Mouse (Mus musculus) neural tube, embryonic 15.5 days (tissue): ENCODE measurements around the gene Cables2. TPM values are rescaled to one million over a fixed set of nuclear protein-coding genes. Genes with fewer than 3 reads are reported as not detected.
"Not testable (repeated sequence)": the region's sequence is repeated elsewhere in the genome, so short reads cannot be mapped to it uniquely, and the experiment has no call there.

Experiments
- ATAC-seq: fragments of 200-750 bp; cut with Nextera tagmentation; 2 replicates; pipeline ENCODE4 v1.8.0; 2017; ENCODE audit warnings: mild to moderate bottlenecking, moderate TSS enrichment, moderate library complexity; ENCODE audit not compliant: low FRiP score
- H3K27ac ChIP-seq: fragments of 300-500 bp; sonication (generic); replicated peaks from 2 replicates; pipeline ENCODE4 v1.5.1; 2015; ENCODE audit warnings: mild to moderate bottlenecking, inconsistent platforms
- H3K27me3 ChIP-seq: fragments of 300-500 bp; sonication (generic); replicated peaks from 2 replicates; pipeline ENCODE4 v1.6.1; 2015; ENCODE audit warnings: inconsistent platforms
- H3K36me3 ChIP-seq: fragments of 300-500 bp; sonication (generic); 2 replicates; pipeline ENCODE4 v1.6.1; 2015; ENCODE audit warnings: inconsistent platforms
- H3K4me1 ChIP-seq: fragments of 300-500 bp; sonication (generic); 2 replicates; pipeline ENCODE4 v1.6.1; 2015; ENCODE audit warnings: inconsistent platforms
- H3K4me2 ChIP-seq: fragments of 300-500 bp; sonication (generic); 2 replicates; pipeline ENCODE4 v1.6.1; 2015; ENCODE audit warnings: inconsistent platforms, mild to moderate bottlenecking, moderate library complexity
- H3K4me3 ChIP-seq: fragments of 300-500 bp; sonication (generic); replicated peaks from 2 replicates; pipeline ENCODE4 v1.5.1; 2015; ENCODE audit warnings: mild to moderate bottlenecking, inconsistent platforms
- H3K9ac ChIP-seq: fragments of 300-500 bp; sonication (generic); replicated peaks from 2 replicates; pipeline ENCODE4 v1.6.1; 2015; ENCODE audit warnings: mild to moderate bottlenecking, inconsistent platforms
- H3K9me3 ChIP-seq: fragments of 300-500 bp; sonication (generic); replicated peaks from 2 replicates; pipeline ENCODE4 v1.6.1; 2016; ENCODE audit warnings: inconsistent platforms
- WGBS: fragments of 180-500 bp; shearing (Covaris S2); methylation state at CpG from one replicate; pipeline ENCODE4 v1.1.7; 2015; ENCODE audit warnings: mixed read lengths; 5-methylcytosine and 5-hydroxymethylcytosine counted together
- polyA plus RNA-seq: library from polyadenylated mRNA; unstranded; fragments of >200 nt; fragmentation: Nextera tagmentation; extraction: Ambion mirVana; gene quantifications from 2 replicates; pipeline ENCODE4 v1.2.1, GENCODE M21; 2015

Gene Cables2
- polyA plus RNA-seq, 1 experiment from 2014 or later = 25.6 TPM

DNA sequence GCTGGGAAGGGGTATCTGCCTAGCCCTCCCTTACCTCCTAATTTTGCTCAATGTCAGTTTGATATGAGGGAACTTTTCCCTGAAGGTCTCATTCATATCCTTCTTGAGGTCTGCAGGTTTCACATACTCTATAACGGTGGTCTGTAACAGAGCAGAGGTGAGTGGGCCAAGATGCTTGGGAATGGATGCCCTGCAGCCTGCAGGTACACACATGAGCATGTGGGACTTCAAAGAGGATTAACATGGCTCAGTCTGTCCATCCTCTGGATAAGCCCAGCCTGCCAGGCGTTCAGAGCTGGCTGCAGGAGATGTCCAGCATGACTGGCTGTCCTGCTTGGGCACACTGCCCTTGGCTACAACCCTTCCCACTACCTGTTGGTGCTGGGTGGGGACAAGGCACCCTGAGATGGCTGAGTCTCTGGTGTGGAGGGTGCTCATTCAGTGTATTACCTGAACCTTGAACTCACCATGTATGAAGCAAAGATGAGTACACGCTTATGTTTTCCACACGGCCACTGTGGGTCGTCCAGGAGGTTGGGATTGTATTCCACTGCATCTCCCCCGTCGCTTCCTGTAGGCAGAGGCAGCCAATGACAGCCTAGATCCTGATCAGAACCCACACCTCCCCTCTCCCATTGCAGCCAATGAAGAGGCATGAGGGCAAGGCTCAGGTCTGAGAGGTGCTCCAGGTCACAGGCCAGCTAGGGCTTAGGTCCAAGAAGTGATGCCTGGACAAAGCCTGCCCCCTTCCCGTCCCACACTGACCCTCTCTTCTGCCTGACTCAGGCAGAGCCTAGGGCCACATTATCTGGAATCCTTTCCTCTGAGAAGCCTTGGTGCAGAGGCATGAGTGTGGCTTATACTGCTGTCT is 12.5 kb downstream of the Cables2 start:
- Histone ChIP-seq H3K27me3 (no peaks in the 10 kb centered on the region), H3K4me2 (no peak overlapping the region), H3K4me3 (no peak overlapping the region), H3K36me3 (peaks cover 59% of the 10 kb centered on the region), H3K27ac (no peak overlapping the region), H3K9ac (no peak overlapping the region), H3K4me1 (peaks cover 24% of the 10 kb centered on the region), H3K9me3 (no peaks in the 10 kb centered on the region)
- ATAC-seq = no peak
- 72% methylated on average over 8 of the region's 8 CpGs for WGBS

DNA sequence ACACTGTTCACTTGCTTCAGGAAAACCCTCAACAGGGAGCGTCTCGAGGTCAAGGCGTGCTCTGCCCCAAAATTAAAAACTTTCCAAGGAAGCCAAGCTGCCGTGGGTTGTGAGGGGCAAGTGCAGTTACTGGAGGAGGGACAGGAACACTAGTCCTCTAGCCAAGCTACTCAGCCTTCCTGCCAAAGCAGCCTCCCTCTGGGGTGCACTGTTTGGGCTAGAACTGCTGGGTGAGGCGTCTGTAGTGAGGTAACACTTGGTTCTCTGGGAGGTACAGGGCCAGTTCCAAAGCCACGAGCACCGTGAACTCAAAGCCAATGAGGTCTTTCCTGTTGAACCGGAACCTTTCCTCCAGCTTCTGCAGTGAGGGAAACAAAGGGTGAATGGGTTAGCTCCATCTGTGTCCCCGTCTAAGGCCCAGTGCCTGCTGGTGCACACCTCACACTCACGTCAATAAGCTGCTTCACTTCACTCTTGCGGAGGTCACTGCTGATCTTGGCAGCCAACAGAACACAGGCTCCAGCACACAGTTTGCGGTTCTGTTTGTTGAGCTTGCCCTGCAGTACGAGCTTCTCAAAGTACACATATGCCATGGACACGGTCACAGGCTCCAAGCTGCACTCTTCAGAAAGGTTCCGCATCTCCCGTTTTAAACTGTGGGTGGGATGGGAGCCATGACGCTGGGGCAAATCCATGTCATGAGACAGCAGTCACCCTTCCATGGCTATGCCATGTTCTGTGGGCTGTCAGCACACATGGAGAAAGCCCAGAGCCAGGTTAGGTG is 13.3 kb downstream of the Cables2 start:
- not testable (repeated sequence) for H3K27me3 ChIP-seq, H3K9ac ChIP-seq, H3K27ac ChIP-seq, ATAC-seq, H3K4me2 ChIP-seq, H3K9me3 ChIP-seq, H3K4me3 ChIP-seq
- 72% methylated on average over 17 of the region's 17 CpGs for WGBS
- Histone ChIP-seq H3K4me1 (peaks cover 26% of the 10 kb centered on the region), H3K36me3 (peaks cover 59% of the 10 kb centered on the region)

DNA sequence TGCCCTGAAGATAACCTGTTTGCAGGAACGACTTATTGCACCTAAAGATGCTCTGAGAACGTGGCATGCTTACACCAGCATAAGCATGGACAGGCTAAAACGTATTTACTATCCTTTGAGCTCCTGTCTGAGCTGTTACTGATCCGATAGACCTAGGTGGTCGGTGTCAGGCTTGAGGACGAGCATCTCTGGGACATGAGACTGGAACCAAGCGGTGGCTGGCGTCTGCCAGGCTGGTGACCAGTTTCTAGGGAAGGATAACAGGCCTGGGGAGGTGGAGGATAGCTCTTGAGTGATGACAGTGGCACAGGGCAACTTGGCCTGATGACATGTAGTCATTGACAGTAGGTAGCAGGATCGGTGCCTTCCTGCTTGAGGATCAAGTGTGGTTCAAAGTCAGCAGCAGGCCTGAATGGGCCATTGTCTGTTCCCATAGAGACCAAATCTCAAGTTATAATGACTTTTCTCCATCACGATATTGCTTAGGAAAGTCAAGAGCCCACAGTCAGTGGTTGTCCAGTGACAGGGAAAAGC is 14.3 kb downstream of the Cables2 start:
- H3K4me1 ChIP-seq = peaks cover 26% of the 10 kb centered on the region
- WGBS = 81% methylated on average over 10 of the region's 10 CpGs
- H3K9ac ChIP-seq, H3K27ac ChIP-seq, H3K27me3 ChIP-seq, H3K4me3 ChIP-seq, H3K9me3 ChIP-seq, H3K4me2 ChIP-seq, ATAC-seq: not testable (repeated sequence)
- peaks cover 54% of the 10 kb centered on the region for H3K36me3 ChIP-seq

DNA sequence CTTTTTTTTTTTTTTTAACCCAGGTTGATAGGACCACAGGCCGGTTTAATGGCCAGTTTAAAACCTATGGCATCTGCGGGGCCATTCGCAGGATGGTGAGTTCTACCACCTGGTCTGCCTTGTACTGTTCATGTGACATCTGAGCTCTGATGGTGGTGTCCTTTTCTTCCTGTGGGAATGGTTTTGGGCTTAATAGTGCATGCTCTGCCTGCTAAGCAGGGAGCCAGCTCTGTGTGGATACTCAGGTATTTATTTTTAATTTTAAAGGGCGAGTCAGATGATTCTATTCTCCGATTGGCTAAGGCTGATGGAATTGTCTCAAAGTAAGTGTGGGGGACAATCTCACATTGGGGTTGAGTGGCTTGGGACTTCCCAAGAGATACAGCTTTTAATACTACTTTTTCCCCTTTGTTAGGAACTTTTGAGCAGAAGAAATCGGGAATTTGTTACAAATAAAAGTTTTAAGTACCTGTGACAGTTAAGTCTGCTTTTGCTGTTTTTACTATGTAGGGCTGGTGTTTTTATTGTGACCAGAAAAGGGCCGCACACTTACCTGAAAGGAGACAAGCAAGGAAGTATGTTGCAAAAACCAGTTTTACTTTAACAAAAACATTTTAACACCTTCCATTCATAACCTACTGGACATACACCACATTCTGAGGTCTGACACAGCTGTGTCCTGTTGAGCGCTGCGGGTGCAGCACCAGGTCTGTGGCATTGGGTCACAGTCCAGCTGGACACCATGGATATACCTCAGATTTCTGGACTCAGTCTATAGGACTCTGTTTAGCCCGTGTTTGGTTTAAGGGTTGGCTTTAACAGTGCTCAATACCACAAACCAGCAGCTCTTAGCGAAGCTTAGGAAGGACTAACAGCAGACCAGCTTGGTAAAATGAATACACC is 15.1 kb downstream of the Cables2 start:
- Histone ChIP-seq H3K4me3 (peak overlapping the region; percentile 84), H3K36me3 (peaks cover 46% of the 10 kb centered on the region), H3K27me3 (no peaks in the 10 kb centered on the region), H3K27ac (peak overlapping the region; percentile 88), H3K4me1 (peaks cover 26% of the 10 kb centered on the region), H3K9ac (peak overlapping the region; percentile 95), H3K4me2 (peak overlapping the region; percentile 88), H3K9me3 (no peaks in the 10 kb centered on the region)
- ATAC-seq = no peak
- WGBS = 55% methylated on average over 11 of the region's 11 CpGs

DNA sequence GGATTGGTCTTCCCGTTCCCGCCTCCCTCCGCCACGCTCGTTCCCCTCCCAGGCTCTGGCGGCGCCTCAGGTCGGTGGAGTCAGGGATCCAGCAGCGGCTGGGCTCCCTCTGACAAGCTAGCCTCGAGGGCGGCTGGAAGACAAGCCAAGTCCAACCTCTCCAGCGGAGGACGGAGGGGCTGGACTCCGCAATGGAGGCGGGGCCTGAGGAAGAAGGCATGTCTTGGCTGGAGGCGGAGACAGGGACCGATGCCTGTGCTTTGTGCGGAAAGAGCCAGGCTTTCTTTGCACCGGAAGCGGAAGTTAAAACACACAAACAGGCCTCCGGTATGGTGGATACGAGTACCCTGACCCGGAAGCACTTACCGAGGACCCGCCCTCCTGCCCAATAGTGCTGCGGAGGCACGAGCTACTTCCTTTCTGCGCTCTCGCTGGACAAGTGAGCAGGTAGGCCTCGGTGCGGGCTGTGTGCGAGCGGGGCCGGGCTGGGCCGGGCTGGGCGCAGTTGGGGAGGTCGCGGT is 16.2 kb downstream of the Cables2 start, which contains the start of gene Rps21:
Rps21 (plus strand) TSS at position 377 of the 521 bp plus-strand sequence.
- H3K9ac ChIP-seq = peak within 1 kb of the TSS; percentile 95
- ATAC-seq = peak; percentile 96

DNA sequence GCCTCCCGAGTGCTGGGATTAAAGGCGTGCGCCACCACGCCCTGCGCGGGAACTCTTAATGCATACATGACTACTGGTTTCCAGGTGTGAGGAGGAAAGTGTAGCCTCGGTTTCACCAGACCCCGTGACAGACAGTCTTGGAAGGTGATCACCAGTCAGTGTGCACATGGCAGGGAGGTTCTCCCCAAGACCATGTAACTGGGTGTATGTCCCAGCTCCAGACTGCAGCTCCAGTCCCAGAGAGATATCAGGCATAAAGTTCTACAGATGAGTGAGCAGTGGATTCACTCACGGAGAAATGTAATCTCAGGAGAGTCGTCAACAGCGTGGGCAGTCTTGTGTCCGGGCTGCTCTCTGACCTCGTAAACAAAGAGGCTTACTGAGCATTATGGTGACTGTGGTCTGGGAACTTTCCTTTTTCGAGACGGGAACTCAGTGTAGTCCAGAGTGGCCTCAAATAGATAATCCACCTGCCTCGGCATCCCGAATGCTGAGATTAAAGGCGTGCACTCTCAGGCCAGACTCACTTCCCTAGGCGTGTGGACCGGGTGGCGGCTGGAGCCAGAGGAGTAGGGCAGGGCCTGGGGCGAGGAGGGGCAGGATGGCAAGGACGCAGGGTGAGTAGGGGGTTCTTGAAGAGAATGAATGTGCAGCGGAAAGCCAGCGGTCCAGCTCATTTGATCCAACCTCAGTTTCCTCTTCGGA is 16.8 kb downstream of the Cables2 start:
- Histone ChIP-seq H3K4me1 (peaks cover 29% of the 10 kb centered on the region), H3K9me3 (no peaks in the 10 kb centered on the region), H3K4me2 (peak overlapping the region; percentile 88), H3K27ac (peak overlapping the region; percentile 91), H3K4me3 (peak overlapping the region; percentile 84), H3K27me3 (no peaks in the 10 kb centered on the region), H3K36me3 (peaks cover 30% of the 10 kb centered on the region), H3K9ac (peak overlapping the region; percentile 64)
- ATAC-seq = peak; percentile 70
- 24% methylated on average over 26 of the region's 26 CpGs for WGBS

More for the DNA sequence above, 16.2 kb downstream of the Cables2 start, which contains the start of gene Rps21:
- peaks cover 36% of the 10 kb centered on the region for H3K36me3 ChIP-seq
- peak within 1 kb of the TSS; percentile 84 for H3K4me3 ChIP-seq
- no peaks in the 10 kb centered on the region for H3K9me3 ChIP-seq
- under 1% methylated on average over 37 of the region's 38 CpGs for WGBS
- no peaks in the 10 kb centered on the region for H3K27me3 ChIP-seq
- peak within 1 kb of the TSS; percentile 88 for H3K4me2 ChIP-seq
- peaks cover 26% of the 10 kb centered on the region for H3K4me1 ChIP-seq
- H3K27ac ChIP-seq = peak within 1 kb of the TSS; percentile 91

DNA sequence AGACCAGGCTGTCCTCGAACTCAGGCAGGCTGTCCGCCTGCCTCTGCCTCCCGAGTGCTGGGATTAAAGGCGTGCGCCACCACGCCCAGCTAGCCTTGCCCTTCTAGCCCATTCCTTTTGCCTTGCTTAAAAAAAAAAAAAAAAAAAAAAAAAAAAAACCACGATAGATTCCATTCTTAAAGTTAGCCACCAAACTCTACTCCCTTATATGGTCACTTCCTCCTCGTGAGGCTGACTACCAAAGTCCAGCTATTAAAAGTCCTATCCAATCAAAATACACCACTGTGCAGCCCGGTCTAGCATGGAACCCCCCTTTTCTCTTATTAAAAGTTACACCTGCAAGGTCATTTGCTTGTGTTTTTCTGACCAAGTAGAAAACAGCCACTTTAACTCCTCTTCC is 17.6 kb downstream of the Cables2 start:
- no peak overlapping the region for H3K9ac ChIP-seq
- no peaks in the 10 kb centered on the region for H3K9me3 ChIP-seq
- peaks cover 23% of the 10 kb centered on the region for H3K36me3 ChIP-seq
- WGBS = 95% methylated on average over 9 of the region's 9 CpGs
- H3K4me1 ChIP-seq = peaks cover 33% of the 10 kb centered on the region
- H3K27ac ChIP-seq = no peak overlapping the region
- peak overlapping the region; percentile 88 for H3K4me2 ChIP-seq
- ATAC-seq = no peak
- peak overlapping the region; percentile 84 for H3K4me3 ChIP-seq
- no peaks in the 10 kb centered on the region for H3K27me3 ChIP-seq

DNA sequence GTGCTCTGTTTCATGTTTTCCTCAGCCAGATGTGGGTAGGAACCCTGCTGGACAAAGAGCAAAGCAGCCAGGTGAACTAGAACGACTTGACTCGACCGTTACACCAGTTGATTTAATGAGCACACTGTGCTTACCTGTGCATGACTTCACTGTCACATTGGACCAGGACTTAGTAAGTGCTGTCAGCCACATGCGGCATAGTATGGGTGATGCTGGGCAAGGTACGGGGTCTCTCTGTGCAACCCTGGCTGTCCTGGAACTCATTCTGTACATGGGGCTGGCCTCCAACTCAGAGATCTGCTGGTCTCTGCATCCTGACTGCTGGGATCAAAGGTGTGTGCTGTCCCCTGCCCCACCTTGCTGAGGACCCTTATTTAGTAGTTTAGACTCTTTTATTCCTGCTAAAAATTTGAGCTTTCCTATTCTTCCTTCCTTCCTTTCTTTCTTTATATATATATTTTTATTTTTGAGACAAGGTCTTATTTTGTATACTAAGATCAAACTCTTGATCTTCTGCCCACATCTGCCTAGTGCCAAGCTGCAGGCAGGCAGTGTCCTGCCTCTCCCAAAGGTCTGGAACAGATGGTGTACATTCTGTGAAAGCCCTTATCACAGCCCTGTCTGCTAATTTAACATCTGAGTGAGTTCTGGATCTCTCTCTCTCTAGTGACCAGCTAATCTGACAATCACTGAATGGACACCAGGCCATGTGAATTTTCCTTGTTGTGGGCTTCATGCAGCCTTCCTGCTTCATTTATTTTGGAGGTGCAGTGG is 18.7 kb downstream of the Cables2 start:
- no peak overlapping the region for H3K9ac ChIP-seq
- ATAC-seq = no peak
- no peaks in the 10 kb centered on the region for H3K27me3 ChIP-seq
- no peaks in the 10 kb centered on the region for H3K9me3 ChIP-seq
- H3K4me1 ChIP-seq = peaks cover 33% of the 10 kb centered on the region
- 96% methylated on average over 5 of the region's 5 CpGs for WGBS
- H3K36me3 ChIP-seq = peaks cover 13% of the 10 kb centered on the region
- no peak overlapping the region for H3K4me3 ChIP-seq
- H3K27ac ChIP-seq = no peak overlapping the region
- no peak overlapping the region for H3K4me2 ChIP-seq

DNA sequence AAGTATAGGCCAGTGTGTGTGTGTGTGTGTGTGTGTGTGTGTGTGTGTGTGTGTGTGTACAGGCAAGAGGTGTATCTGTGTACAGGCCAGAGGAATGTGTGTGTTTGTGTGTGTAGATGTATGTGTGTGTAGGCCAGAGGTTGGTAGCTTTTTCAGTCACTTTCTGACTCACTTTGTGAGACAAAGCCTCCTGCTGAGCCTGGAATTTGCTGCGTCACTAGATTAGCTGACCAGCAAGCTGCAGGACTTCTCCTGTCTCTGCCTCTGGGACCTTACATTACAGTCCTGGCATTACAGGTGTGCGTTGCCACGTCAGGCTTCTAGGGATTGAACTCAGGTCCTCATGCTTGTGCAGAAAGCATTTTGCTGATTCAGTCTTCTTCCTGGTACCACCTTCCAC is 21.5 kb downstream of the Cables2 start:
- H3K27ac ChIP-seq = no peak overlapping the region
- H3K9me3 ChIP-seq = no peaks in the 10 kb centered on the region
- H3K4me3 ChIP-seq = no peak overlapping the region
- no peak overlapping the region for H3K9ac ChIP-seq
- H3K27me3 ChIP-seq = no peaks in the 10 kb centered on the region
- H3K4me2 ChIP-seq = no peak overlapping the region
- ATAC-seq = no peak
- WGBS = 55% methylated on average over 3 of the region's 3 CpGs
- peaks cover 18% of the 10 kb centered on the region for H3K4me1 ChIP-seq
- H3K36me3 ChIP-seq = no peaks in the 10 kb centered on the region
